Mouse (Mus musculus) adrenal gland, postnatal 0 days (tissue): ENCODE results near the gene March1. TPM values are rescaled to one million over a fixed set of nuclear protein-coding genes. Genes with fewer than 3 reads are reported as not detected.

ENCODE experiments used
- polyA plus RNA-seq: library from polyadenylated mRNA; unstranded; fragments of >200 nt; fragmentation: Nextera tagmentation; extraction: Ambion mirVana; gene quantifications from 2 replicates; pipeline ENCODE4 v1.2.1, GENCODE M21; 2015

The March1 gene
- 0.68 and 1.2 TPM in 2 replicates for polyA plus RNA-seq

GRCm38 (mm10) chr8:65617871-65618751 lies at the start of gene March1:
March1 (plus strand) TSS chr8:65617900.

GRCm38 (mm10) chr8:66486084-66486763 lies 868.5 kb downstream of the March1 start, which contains the start of gene Tma16:
Tma16 (minus strand) TSS chr8:66486530.

GRCm38 (mm10) chr8:66511537-66511936 lies 893.8 kb downstream of the March1 start, which contains the start of gene Tktl2:
Tktl2 (plus strand) TSS chr8:66511756.

